Mouse (Mus musculus): Measurements from ENCODE around the gene Mr1.

DNA sequence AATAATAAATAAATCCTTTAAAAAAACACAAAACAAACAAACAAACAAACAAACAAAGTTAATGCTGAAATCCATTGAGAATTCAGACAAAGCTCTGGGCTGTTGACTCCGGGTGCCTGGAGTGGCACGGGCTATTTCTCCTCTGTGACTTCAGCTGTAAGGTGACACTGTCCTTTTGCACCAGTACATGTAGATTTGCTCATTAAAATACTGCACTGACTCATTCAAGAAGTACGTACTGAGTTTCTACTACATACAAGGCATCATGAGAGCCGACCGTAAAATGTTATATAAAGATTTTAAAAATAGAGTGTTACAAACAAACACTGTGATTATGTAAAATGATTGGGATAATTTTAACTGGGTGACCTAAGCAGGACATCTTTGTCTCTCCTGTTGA is 22.2 kb downstream of the Mr1 start:
- TF ChIP-seq GATA1 (IDR thresholded peaks at IDR 0.05; ENCODE audit: borderline replicate concordance, low read length) (no peak), FLI1 (IDR thresholded peaks at IDR 0.05; ENCODE audit: low read length) (no peak)
